In genomic region chr1:183586406-183586805, GRCm38 (mm10) we compare ENCODE assay signal across 26 mouse cellular contexts.
A peak's percentile ranks its signal among the peaks of the same experiment; 100 is the strongest.
DNase-seq lines count a peak whose midpoint lies in the region; ATAC-seq and TF ChIP-seq lines count a peak whose summit lies in the region.
"Had no signal": no experiment of that assay in that cellular context is flagged by ENCODE, and none has a peak within 500 bp of the region (broad histone marks: within the 10 kb centered on the region; RNA-seq: fewer than 3 reads in every experiment).

No protein-coding gene starts in this region.

- H3K4me2 ChIP-seq in lung, postnatal 0 days (replicated peaks; ENCODE audit: low read depth, low read length) = no peak overlapping the region
- H3K4me2 ChIP-seq: embryonic facial prominence, embryonic 13.5 days; heart, embryonic 12.5 days; hindbrain, embryonic 14.5 days; neural tube, embryonic 15.5 days had no signal

- H3K4me1 ChIP-seq in lung, postnatal 0 days (ENCODE audit: insufficient read depth, low read depth, low read length) = no peaks in the 10 kb centered on the region
- H3K4me1 ChIP-seq: embryonic facial prominence, embryonic 13.5 days; forebrain, embryonic 10.5 days; heart, embryonic 12.5 days; neural tube, embryonic 15.5 days had no signal

- no peaks in the 10 kb centered on the region for H3K9me3 ChIP-seq in lung, postnatal 0 days (ENCODE audit: low read length)
- H3K9me3 ChIP-seq: embryonic facial prominence, embryonic 13.5 days; forebrain, embryonic 10.5 days; heart, embryonic 12.5 days; neural tube, embryonic 15.5 days had no signal

- DNase-seq in adrenal gland, postnatal 14 days = peak; percentile 10
- DNase-seq in adrenal gland, adult 2 months = no peak
- DNase-seq in cerebellum, postnatal 10 days = peak; percentile 62 to 75
- no peak for DNase-seq in cerebellum, adult 9-10 months
- peak; percentile 51 for DNase-seq in left cerebral cortex, postnatal 4 days
- no peak for DNase-seq in left cerebral cortex, adult 8-10 months (ENCODE audit: low spot score in 2 of 2)
- peak; percentile 53 to 66 for DNase-seq in cerebellum, postnatal 25 days
- no peak for DNase-seq in lung, postnatal 0 days (ENCODE audit: low spot score)
- DNase-seq: adrenal gland, adult 8-10 months; gastrocnemius, postnatal 25 days; heart, adult 2 months; kidney, adult 2 months; liver; lung, adult 2 months; lung, postnatal 14 days; midbrain, embryonic 14.5 days; right cerebral cortex, adult 18-20 months; spleen, adult 18-20 months; thymus, postnatal 25 days had no signal

- no peak overlapping the region for H3K9ac ChIP-seq in lung, postnatal 0 days (replicated peaks; ENCODE audit: low read depth)
- H3K9ac ChIP-seq: embryonic facial prominence, embryonic 13.5 days; heart, embryonic 12.5 days; hindbrain, embryonic 14.5 days; liver, embryonic 14.5 days; neural tube, embryonic 15.5 days had no signal

- no peaks in the 10 kb centered on the region for H3K36me3 ChIP-seq in lung, postnatal 0 days (ENCODE audit: insufficient read depth, low read length)
- H3K36me3 ChIP-seq: embryonic facial prominence, embryonic 13.5 days; forebrain, embryonic 10.5 days; heart, embryonic 12.5 days; neural tube, embryonic 15.5 days had no signal

- no peak overlapping the region for H3K27ac ChIP-seq in lung, postnatal 0 days (ENCODE audit: low read length)
- H3K27ac ChIP-seq: embryonic facial prominence, embryonic 13.5 days; forebrain, embryonic 10.5 days; heart, adult 2 months; hindbrain, embryonic 14.5 days; layer of hippocampus, adult 2 months; liver, embryonic 14.5 days; neural tube, embryonic 15.5 days had no signal

- no peak for TF ChIP-seq CTCF in lung, postnatal 0 days (IDR thresholded peaks at IDR 0.05)

- ATAC-seq in lung, postnatal 0 days = no peak

- H3K27me3 ChIP-seq in lung, postnatal 0 days (replicated peaks; ENCODE audit: insufficient read depth, low read length) = no peaks in the 10 kb centered on the region
- H3K27me3 ChIP-seq: embryonic facial prominence, embryonic 13.5 days; heart, embryonic 12.5 days; neural tube, embryonic 15.5 days had no signal

- no peak for TF ChIP-seq EP300 in lung, postnatal 0 days (IDR thresholded peaks at IDR 0.05)

- H3K4me3 ChIP-seq in lung, postnatal 0 days (ENCODE audit: low read depth, low read length) = no peak overlapping the region
- H3K4me3 ChIP-seq: embryonic facial prominence, embryonic 13.5 days; forebrain, embryonic 10.5 days; heart, adult 2 months; heart, embryonic 12.5 days; layer of hippocampus, adult 2 months; neural tube, embryonic 15.5 days had no signal

- WGBS in lung, postnatal 0 days = 84% methylated on average over 4 of the region's 4 CpGs

- intact Hi-C loops in left cerebral cortex, postnatal 4 days (cut with DNase I) = no loop called here

Comparison
In these comparisons a context has a peak if more than half of its experiments do, and no peak if none do; other contexts are left out.
1. DNase-seq: peak in adrenal gland, postnatal 14 days (single experiment), cerebellum, postnatal 10 days (2 of 2), left cerebral cortex, postnatal 4 days (single experiment) and cerebellum, postnatal 25 days (2 of 2); none in adrenal gland, adult 2 months (single experiment), cerebellum, adult 9-10 months (single experiment), left cerebral cortex, adult 8-10 months (0 of 2) and lung, postnatal 0 days (single experiment).